Mouse (Mus musculus): ENCODE data around the gene Pip5kl1. TPM values are rescaled to one million over a fixed set of nuclear protein-coding genes. Genes with fewer than 3 reads are reported as not detected.

Gene Pip5kl1
- total RNA-seq (2014; rRNA removed) = not detected in 2 replicates
- polyA plus RNA-seq (2012; rRNA removed) = not detected in 2 replicates

- H3K4me1 ChIP-seq (ENCODE audit: control insufficient read depth, insufficient read depth, low read length) = peaks cover 5% of the 10 kb centered on the region
- H3K27me3 ChIP-seq (ENCODE audit: control insufficient read depth, insufficient read depth, low read length) = 0 out of 2 replicates have a peak, but pooled peaks cover 5% of the 10 kb centered on the region
- TF ChIP-seq CTCF (IDR thresholded peaks at IDR 0.05; ENCODE audit: low read depth, low read length) (no peak), POLR2A (IDR thresholded peaks at IDR 0.05; ENCODE audit: extremely low read depth, insufficient read depth, low read length) (no peak)
- DNase-seq (ENCODE audit: extremely low read depth, low read depth, low spot score) = no peak
- peak within 1 kb of the TSS; percentile 17; the same call in 1 of the 2 replicates for H3K9ac ChIP-seq (ENCODE audit: low read depth, low read length)
- H3K4me3 ChIP-seq (ENCODE audit: insufficient read depth, low read depth, low read length) = no peak within 1 kb of the TSS
- H3K36me3 ChIP-seq (ENCODE audit: control insufficient read depth, insufficient read depth, low read length) = no peaks in the 10 kb centered on the region
- no peaks in the 10 kb centered on the region; the same call in 1 of the 2 replicates for H3K79me2 ChIP-seq (ENCODE audit: control insufficient read depth, insufficient read depth, low read length)
- WGBS = 79% methylated on average over 6 of the region's 6 CpGs
- H3K27ac ChIP-seq (replicated peaks; ENCODE audit: insufficient read depth, low read depth, low read length) = no peak within 1 kb of the TSS
Measured at GRCm38 (mm10) chr2:32574497-32574896, at the start of gene Pip5kl1. Pip5kl1 (plus strand) TSS chr2:32574797.

GRCm38 (mm10) chr2:32525816-32526215, 48.8 kb upstream of the Pip5kl1 start:
- Histone ChIP-seq H3K79me2 (ENCODE audit: control insufficient read depth, insufficient read depth, low read length) (no peaks in the 10 kb centered on the region), H3K4me3 (ENCODE audit: insufficient read depth, low read depth, low read length) (no peak overlapping the region), H3K4me1 (ENCODE audit: control insufficient read depth, insufficient read depth, low read length) (peaks cover 22% of the 10 kb centered on the region), H3K9ac (ENCODE audit: low read depth, low read length) (no peak overlapping the region), H3K36me3 (ENCODE audit: control insufficient read depth, insufficient read depth, low read length) (no peaks in the 10 kb centered on the region), H3K27me3 (ENCODE audit: control insufficient read depth, insufficient read depth, low read length) (no peaks in the 10 kb centered on the region), H3K27ac (replicated peaks; ENCODE audit: insufficient read depth, low read depth, low read length) (peak overlapping the region; percentile 51)
- DNase-seq (ENCODE audit: extremely low read depth, low read depth, low spot score) = peak; percentile 60
- TF ChIP-seq POLR2A (IDR thresholded peaks at IDR 0.05; ENCODE audit: extremely low read depth, insufficient read depth, low read length) = no peak
- WGBS = 74% methylated on average over 12 of the region's 12 CpGs

DNA sequence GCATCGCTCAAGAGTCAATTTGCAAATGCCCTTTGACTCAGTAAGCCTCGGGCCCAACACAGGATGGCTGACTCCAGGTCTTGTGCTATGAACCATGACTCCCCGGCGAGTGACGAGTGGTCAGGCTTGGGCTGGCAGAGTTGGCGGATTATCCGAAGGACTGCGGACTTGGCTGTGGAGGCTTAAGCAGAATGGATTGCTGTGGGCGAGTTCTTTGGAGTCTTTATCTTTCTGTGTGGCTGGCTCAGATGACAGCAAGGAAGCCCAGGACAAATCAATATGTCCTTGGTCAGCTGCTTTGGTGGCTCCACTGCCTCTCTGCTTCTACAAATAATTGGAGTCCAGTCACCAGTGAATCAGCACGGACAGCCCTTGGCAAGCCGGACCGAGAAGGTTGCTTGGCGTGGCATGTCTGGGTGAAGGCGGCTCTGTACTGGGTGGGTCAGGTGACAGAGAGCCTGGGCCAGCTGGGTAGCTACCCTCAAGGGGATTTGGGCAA, 47.1 kb upstream of the Pip5kl1 start:
- WGBS = 19% methylated on average over 14 of the region's 14 CpGs
- TF ChIP-seq POLR2A (IDR thresholded peaks at IDR 0.05; ENCODE audit: extremely low read depth, insufficient read depth, low read length) = no peak
- 0 out of 2 replicates have a peak, but pooled peaks have one; percentile 3 for TF ChIP-seq CTCF (IDR thresholded peaks at IDR 0.05; ENCODE audit: low read depth, low read length)
- peak overlapping the region; percentile 62 for H3K27ac ChIP-seq (replicated peaks; ENCODE audit: insufficient read depth, low read depth, low read length)
- H3K27me3 ChIP-seq (ENCODE audit: control insufficient read depth, insufficient read depth, low read length) = no peaks in the 10 kb centered on the region
- DNase-seq (ENCODE audit: extremely low read depth, low read depth, low spot score) = peak; percentile 96
- no peaks in the 10 kb centered on the region for H3K36me3 ChIP-seq (ENCODE audit: control insufficient read depth, insufficient read depth, low read length)
- H3K9ac ChIP-seq (ENCODE audit: low read depth, low read length) = peak overlapping the region; percentile 29
- peaks cover 22% of the 10 kb centered on the region for H3K4me1 ChIP-seq (ENCODE audit: control insufficient read depth, insufficient read depth, low read length)
- H3K79me2 ChIP-seq (ENCODE audit: control insufficient read depth, insufficient read depth, low read length) = no peaks in the 10 kb centered on the region
- no peak overlapping the region for H3K4me3 ChIP-seq (ENCODE audit: insufficient read depth, low read depth, low read length)

DNA sequence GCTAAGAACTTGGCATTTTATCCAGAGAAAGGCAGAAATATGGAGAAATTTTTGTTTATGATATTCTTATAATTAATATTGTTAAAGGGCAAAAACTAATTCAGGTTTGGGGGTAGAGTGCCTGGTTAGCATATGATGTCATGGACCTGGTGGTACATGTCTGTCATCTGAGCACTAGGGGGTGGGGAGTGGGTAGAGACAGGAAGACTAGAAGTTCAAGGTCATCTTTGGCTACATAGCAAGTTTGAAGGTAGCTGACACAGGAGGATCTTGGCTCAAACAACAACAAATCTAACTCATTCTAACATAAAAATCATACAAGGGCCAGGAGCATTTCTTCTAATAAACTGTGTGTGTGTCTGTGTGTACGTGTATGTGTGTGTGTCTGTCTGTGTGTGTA, 46.3 kb upstream of the Pip5kl1 start:
- TF ChIP-seq CTCF (IDR thresholded peaks at IDR 0.05; ENCODE audit: low read depth, low read length) (no peak), POLR2A (IDR thresholded peaks at IDR 0.05; ENCODE audit: extremely low read depth, insufficient read depth, low read length) (no peak)
- H3K9ac ChIP-seq (ENCODE audit: low read depth, low read length) = no peak overlapping the region
- DNase-seq (ENCODE audit: extremely low read depth, low read depth, low spot score) = no peak
- WGBS = 83% methylated on average over 1 of the region's 1 CpGs
- H3K79me2 ChIP-seq (ENCODE audit: control insufficient read depth, insufficient read depth, low read length) = no peaks in the 10 kb centered on the region
- no peaks in the 10 kb centered on the region for H3K27me3 ChIP-seq (ENCODE audit: control insufficient read depth, insufficient read depth, low read length)
- H3K27ac ChIP-seq (replicated peaks; ENCODE audit: insufficient read depth, low read depth, low read length) = peak overlapping the region; percentile 62; the same call in 1 of the 2 replicates
- H3K4me1 ChIP-seq (ENCODE audit: control insufficient read depth, insufficient read depth, low read length) = peaks cover 22% of the 10 kb centered on the region
- no peaks in the 10 kb centered on the region for H3K36me3 ChIP-seq (ENCODE audit: control insufficient read depth, insufficient read depth, low read length)
- no peak overlapping the region for H3K4me3 ChIP-seq (ENCODE audit: insufficient read depth, low read depth, low read length)

DNA sequence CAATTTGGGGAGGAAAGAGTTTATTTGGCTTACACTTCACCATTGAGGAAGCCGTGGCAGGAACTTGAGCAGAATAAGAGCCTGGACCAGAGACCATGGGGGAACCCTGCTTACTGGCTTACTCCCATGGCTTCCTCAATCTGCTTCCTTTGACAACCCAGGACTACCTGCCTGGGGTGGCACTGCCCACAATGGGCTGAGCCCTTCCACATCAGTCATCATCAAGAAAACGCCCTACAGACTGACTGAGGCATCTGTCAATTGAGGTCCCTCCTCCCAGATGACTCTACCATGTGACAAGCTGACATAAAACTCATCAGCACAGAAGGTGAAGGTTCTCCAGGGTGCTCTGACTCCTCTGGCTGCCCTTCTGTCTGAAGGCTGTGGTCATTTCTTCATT, 44.1 kb upstream of the Pip5kl1 start:
- Histone ChIP-seq H3K4me3 (ENCODE audit: insufficient read depth, low read depth, low read length) (no peak overlapping the region), H3K36me3 (ENCODE audit: control insufficient read depth, insufficient read depth, low read length) (no peaks in the 10 kb centered on the region), H3K27me3 (ENCODE audit: control insufficient read depth, insufficient read depth, low read length) (no peaks in the 10 kb centered on the region), H3K79me2 (ENCODE audit: control insufficient read depth, insufficient read depth, low read length) (no peaks in the 10 kb centered on the region), H3K4me1 (ENCODE audit: control insufficient read depth, insufficient read depth, low read length) (peaks cover 8% of the 10 kb centered on the region), H3K9ac (ENCODE audit: low read depth, low read length) (no peak overlapping the region), H3K27ac (replicated peaks; ENCODE audit: insufficient read depth, low read depth, low read length) (no peak overlapping the region)
- TF ChIP-seq POLR2A (IDR thresholded peaks at IDR 0.05; ENCODE audit: extremely low read depth, insufficient read depth, low read length) (no peak), CTCF (IDR thresholded peaks at IDR 0.05; ENCODE audit: low read depth, low read length) (no peak)
- WGBS = 85% methylated on average over 2 of the region's 2 CpGs
- no peak for DNase-seq (ENCODE audit: extremely low read depth, low read depth, low spot score)

GRCm38 (mm10) chr2:32533163-32533562, 41.4 kb upstream of the Pip5kl1 start:
- Histone ChIP-seq H3K79me2 (ENCODE audit: control insufficient read depth, insufficient read depth, low read length) (peaks cover 8% of the 10 kb centered on the region; the same call in 1 of the 2 replicates), H3K36me3 (ENCODE audit: control insufficient read depth, insufficient read depth, low read length) (no peaks in the 10 kb centered on the region), H3K27ac (replicated peaks; ENCODE audit: insufficient read depth, low read depth, low read length) (no peak overlapping the region), H3K27me3 (ENCODE audit: control insufficient read depth, insufficient read depth, low read length) (no peaks in the 10 kb centered on the region), H3K4me1 (ENCODE audit: control insufficient read depth, insufficient read depth, low read length) (peaks cover 4% of the 10 kb centered on the region), H3K4me3 (ENCODE audit: insufficient read depth, low read depth, low read length) (no peak overlapping the region), H3K9ac (ENCODE audit: low read depth, low read length) (no peak overlapping the region)
- WGBS = 79% methylated on average over 2 of the region's 2 CpGs
- DNase-seq (ENCODE audit: extremely low read depth, low read depth, low spot score) = no peak
- TF ChIP-seq POLR2A (IDR thresholded peaks at IDR 0.05; ENCODE audit: extremely low read depth, insufficient read depth, low read length) (no peak), CTCF (IDR thresholded peaks at IDR 0.05; ENCODE audit: low read depth, low read length) (no peak)
